Mouse (Mus musculus) right cerebral cortex, postnatal 14 days (tissue): ENCODE measurements around the gene A730046J19Rik.

ENCODE experiments used
- DNase-seq: peaks from one replicate; pipeline ENCODE4 v3.0.0; 2022

A730046J19Rik gene

DNA sequence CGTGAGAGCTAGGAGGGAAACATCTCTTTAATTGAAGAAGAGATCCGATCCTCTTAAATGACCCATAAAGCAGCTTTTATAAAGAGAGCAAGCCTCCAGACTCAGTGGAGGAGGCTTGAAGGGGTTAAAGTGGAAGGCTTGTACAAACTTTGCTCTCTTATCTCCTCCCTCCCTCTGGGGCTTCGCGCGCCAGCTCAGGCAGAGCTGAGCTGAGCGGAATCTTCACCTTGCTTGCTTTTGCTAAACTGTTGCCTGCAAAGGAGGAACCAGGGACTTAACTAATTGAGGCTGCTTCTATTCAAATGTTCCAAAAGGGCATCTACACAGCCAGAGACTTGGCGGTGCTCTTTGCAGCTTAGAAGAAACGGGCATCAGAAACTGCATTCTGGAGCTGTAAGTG is at the start of gene A730046J19Rik:
TSS of gene A730046J19Rik (plus strand) at position 173 of the 400 bp plus-strand sequence.
- no peak for DNase-seq

DNA sequence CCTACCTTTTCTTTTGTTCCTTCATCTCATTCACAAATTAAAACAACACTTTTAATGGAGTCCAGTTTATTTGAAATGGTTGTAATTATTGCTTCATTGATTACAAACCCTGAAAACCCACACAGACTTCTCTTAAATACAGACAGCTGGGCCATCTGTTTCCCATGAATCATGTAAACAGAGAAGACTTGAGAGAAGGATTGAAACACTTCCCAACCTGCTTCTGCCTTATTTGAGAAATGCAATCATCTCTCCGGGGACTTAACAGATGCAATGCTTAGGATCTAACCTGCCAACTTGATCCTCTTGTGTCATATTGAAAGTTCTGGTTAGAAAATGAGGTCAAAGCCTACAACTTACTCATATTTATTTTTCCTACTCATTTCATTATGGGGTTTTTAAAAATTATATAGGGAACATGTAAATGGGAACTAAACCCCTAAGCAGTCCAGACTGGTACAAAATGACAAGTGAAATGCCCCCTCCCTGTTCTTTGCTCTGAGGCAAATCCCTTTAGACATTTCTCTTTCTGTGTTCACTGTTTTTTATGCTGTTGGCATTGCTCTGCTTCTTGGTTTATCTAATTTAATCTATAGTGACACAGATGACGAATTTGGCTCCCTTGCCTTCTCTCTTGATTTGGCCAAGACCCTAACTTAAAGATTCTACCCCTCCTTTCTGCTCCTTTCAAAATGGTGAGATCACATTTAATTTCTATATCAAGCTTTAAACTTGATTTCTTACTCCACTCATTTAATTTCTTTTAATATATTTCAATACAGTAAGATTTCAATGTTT is 48.7 kb upstream of the A730046J19Rik start:
- no peak for DNase-seq

- DNase-seq = no peak
Measured at GRCm38 (mm10) chrX:144136281-144136680, 17.2 kb upstream of the A730046J19Rik start.

DNA sequence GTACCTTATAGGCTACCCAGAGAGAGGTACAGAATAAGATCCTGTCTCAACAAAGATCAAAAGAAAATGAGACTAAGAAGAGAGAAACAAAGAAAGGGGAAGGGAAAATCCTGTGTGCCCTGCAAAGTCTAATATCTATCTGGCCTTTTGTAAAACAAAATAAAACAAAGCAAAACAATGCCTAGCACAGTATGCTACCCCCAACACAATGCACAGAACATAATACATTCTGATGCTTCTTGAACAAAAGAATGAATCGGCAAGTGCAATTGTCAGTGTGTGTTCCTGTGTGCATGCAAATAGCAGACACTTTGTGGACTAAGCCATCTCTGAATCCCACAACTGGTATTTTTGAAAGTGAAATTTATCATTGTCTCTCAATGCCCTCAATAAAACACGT is 3.5 kb upstream of the A730046J19Rik start:
- DNase-seq = no peak

- no peak for DNase-seq
Measured at GRCm38 (mm10) chrX:144154111-144154510, 616 bp downstream of the A730046J19Rik start.

- peak; percentile 2 for DNase-seq
Measured at GRCm38 (mm10) chrX:144162936-144163335, 9.4 kb downstream of the A730046J19Rik start.
